Mouse (Mus musculus) lung, embryonic 15.5 days (tissue): ENCODE measurements around the gene Siglec1. TPM values are rescaled to one million over a fixed set of nuclear protein-coding genes. Genes with fewer than 3 reads are reported as not detected.
A peak's percentile ranks its signal among the peaks of the same experiment; 100 is the strongest.

Experiments
- ATAC-seq: fragments of 200-750 bp; cut with Nextera tagmentation; 2 replicates; pipeline ENCODE4 v1.8.0; 2017; ENCODE audit warnings: moderate number of reproducible peaks, borderline replicate concordance; ENCODE audit not compliant: low FRiP score, low TSS enrichment; ENCODE audit errors: extremely low read depth
- H3K27ac ChIP-seq: fragments of 300-500 bp; sonication (generic); 2 replicates; pipeline ENCODE4 v1.5.1; 2015; ENCODE audit warnings: moderate library complexity, mild to moderate bottlenecking, inconsistent platforms
- H3K27me3 ChIP-seq: fragments of 300-500 bp; sonication (generic); 2 replicates; pipeline ENCODE4 v1.6.1; 2015; ENCODE audit warnings: inconsistent platforms
- H3K36me3 ChIP-seq: fragments of 300-500 bp; sonication (generic); 2 replicates; pipeline ENCODE4 v1.6.1; 2015; ENCODE audit warnings: inconsistent platforms
- H3K4me1 ChIP-seq: fragments of 300-500 bp; sonication (generic); 2 replicates; pipeline ENCODE4 v1.6.1; 2015; ENCODE audit warnings: inconsistent platforms
- H3K4me2 ChIP-seq: fragments of 300-500 bp; sonication (generic); 2 replicates; pipeline ENCODE4 v1.6.1; 2015; ENCODE audit warnings: inconsistent platforms, mild to moderate bottlenecking, moderate library complexity
- H3K4me3 ChIP-seq: fragments of 300-500 bp; sonication (generic); 2 replicates; pipeline ENCODE4 v1.5.1; 2015; ENCODE audit warnings: mild to moderate bottlenecking, inconsistent platforms
- H3K9ac ChIP-seq: fragments of 300-500 bp; sonication (generic); 2 replicates; pipeline ENCODE4 v1.6.1; 2015; ENCODE audit warnings: inconsistent platforms
- H3K9me3 ChIP-seq: fragments of 300-500 bp; sonication (generic); 2 replicates; pipeline ENCODE4 v1.6.1; 2016; ENCODE audit warnings: inconsistent platforms
- WGBS: fragments of 180-500 bp; shearing (Covaris S2); methylation state at CpG from one replicate; pipeline ENCODE4 v1.1.7; 2015; 5-methylcytosine and 5-hydroxymethylcytosine counted together
- polyA plus RNA-seq: library from polyadenylated mRNA; unstranded; fragments of >200 nt; fragmentation: Nextera tagmentation; extraction: Ambion mirVana; gene quantifications from 2 replicates; pipeline ENCODE4 v1.2.1, GENCODE M21; 2015

Gene Siglec1
- polyA plus RNA-seq, 1 experiment from 2014 or later, result 0.47 TPM

GRCm38 (mm10) chr2:131094823-131095222, 8.3 kb upstream of the Siglec1 start:
- WGBS, result 0% methylated on average over 1 of the region's 1 CpGs
- Histone ChIP-seq H3K36me3 (no peaks in the 10 kb centered on the region), H3K9ac (no peak overlapping the region), H3K4me2 (no peak overlapping the region), H3K9me3 (no peaks in the 10 kb centered on the region), H3K4me1 (peaks cover 12% of the 10 kb centered on the region), H3K4me3 (no peak overlapping the region), H3K27ac (no peak overlapping the region), H3K27me3 (no peaks in the 10 kb centered on the region)
- ATAC-seq, result no peak

GRCm38 (mm10) chr2:131093577-131093976, 7.0 kb upstream of the Siglec1 start:
- WGBS, result 84% methylated on average over 5 of the region's 5 CpGs
- Histone ChIP-seq H3K4me3 (no peak overlapping the region), H3K4me2 (no peak overlapping the region), H3K27me3 (no peaks in the 10 kb centered on the region), H3K27ac (no peak overlapping the region), H3K9me3 (no peaks in the 10 kb centered on the region), H3K9ac (no peak overlapping the region), H3K4me1 (peaks cover 19% of the 10 kb centered on the region), H3K36me3 (no peaks in the 10 kb centered on the region)
- no peak for ATAC-seq

GRCm38 (mm10) chr2:131090852-131091251, 4.3 kb upstream of the Siglec1 start:
- H3K9ac ChIP-seq, result no peak overlapping the region
- no peak overlapping the region for H3K4me3 ChIP-seq
- no peaks in the 10 kb centered on the region for H3K9me3 ChIP-seq
- H3K36me3 ChIP-seq, result no peaks in the 10 kb centered on the region
- WGBS, result 40% methylated on average over 3 of the region's 3 CpGs
- H3K27ac ChIP-seq, result no peak overlapping the region
- no peaks in the 10 kb centered on the region for H3K27me3 ChIP-seq
- no peak overlapping the region for H3K4me2 ChIP-seq
- no peak for ATAC-seq
- H3K4me1 ChIP-seq, result peaks cover 10% of the 10 kb centered on the region

- H3K27me3 ChIP-seq, result no peaks in the 10 kb centered on the region
- no peak overlapping the region for H3K9ac ChIP-seq
- no peaks in the 10 kb centered on the region for H3K36me3 ChIP-seq
- no peak for ATAC-seq
- no peak overlapping the region for H3K27ac ChIP-seq
- H3K4me2 ChIP-seq, result no peak overlapping the region
- peaks cover 8% of the 10 kb centered on the region for H3K4me1 ChIP-seq
- no peak overlapping the region for H3K4me3 ChIP-seq
- WGBS, result 77% methylated on average over 1 of the region's 1 CpGs
- H3K9me3 ChIP-seq, result no peaks in the 10 kb centered on the region
Measured at GRCm38 (mm10) chr2:131089634-131090033, 3.1 kb upstream of the Siglec1 start.

GRCm38 (mm10) chr2:131088581-131088980, 2.0 kb upstream of the Siglec1 start:
- H3K4me2 ChIP-seq, result no peak overlapping the region
- H3K4me3 ChIP-seq, result no peak overlapping the region
- H3K9me3 ChIP-seq, result no peaks in the 10 kb centered on the region
- no peaks in the 10 kb centered on the region for H3K36me3 ChIP-seq
- 58% methylated on average over 4 of the region's 4 CpGs for WGBS
- ATAC-seq, result no peak
- H3K4me1 ChIP-seq, result peaks cover 8% of the 10 kb centered on the region
- H3K27ac ChIP-seq, result 0 out of 2 replicates have a peak overlapping the region, but pooled peaks have one; percentile 12
- no peaks in the 10 kb centered on the region for H3K27me3 ChIP-seq
- H3K9ac ChIP-seq, result no peak overlapping the region

GRCm38 (mm10) chr2:131084206-131084605, 2.4 kb downstream of the Siglec1 start:
- Histone ChIP-seq H3K27me3 (no peaks in the 10 kb centered on the region), H3K27ac (no peak overlapping the region), H3K4me3 (no peak overlapping the region), H3K36me3 (no peaks in the 10 kb centered on the region), H3K9ac (no peak overlapping the region), H3K4me2 (no peak overlapping the region), H3K4me1 (peaks cover 8% of the 10 kb centered on the region), H3K9me3 (no peaks in the 10 kb centered on the region)
- WGBS, result 78% methylated on average over 4 of the region's 4 CpGs
- no peak for ATAC-seq

DNA sequence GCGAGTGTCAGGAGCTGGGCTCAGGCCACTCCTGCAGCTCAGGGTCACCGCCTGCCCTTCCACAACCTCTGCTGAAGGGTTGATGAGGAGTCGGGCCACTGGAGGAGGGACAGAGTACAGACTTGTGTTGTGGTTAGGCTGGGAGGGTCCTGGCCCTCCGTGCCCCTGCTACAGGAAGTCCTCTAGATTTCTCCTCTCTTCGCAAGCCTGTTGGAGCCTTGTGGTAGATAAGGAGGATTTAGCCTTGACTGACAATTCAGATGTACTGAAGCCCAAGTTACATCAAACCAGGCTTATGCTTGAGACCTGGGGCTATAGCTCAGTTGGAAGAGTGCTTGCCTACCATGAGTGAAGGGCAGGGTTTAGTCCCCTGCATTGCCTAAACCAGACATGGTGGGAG, 6.1 kb downstream of the Siglec1 start:
- no peaks in the 10 kb centered on the region for H3K36me3 ChIP-seq
- no peak overlapping the region for H3K27ac ChIP-seq
- H3K4me1 ChIP-seq, result no peaks in the 10 kb centered on the region
- no peak overlapping the region for H3K4me3 ChIP-seq
- H3K9me3 ChIP-seq, result no peaks in the 10 kb centered on the region
- H3K27me3 ChIP-seq, result no peaks in the 10 kb centered on the region; the same call in 1 of the 2 replicates
- 61% methylated on average over 5 of the region's 5 CpGs for WGBS
- no peak for ATAC-seq
- H3K4me2 ChIP-seq, result no peak overlapping the region
- H3K9ac ChIP-seq, result no peak overlapping the region

GRCm38 (mm10) chr2:131072536-131072935, 14.0 kb downstream of the Siglec1 start:
- no peak for ATAC-seq

GRCm38 (mm10) chr2:131067481-131067880, 19.1 kb downstream of the Siglec1 start:
- no peak overlapping the region for H3K27ac ChIP-seq
- H3K36me3 ChIP-seq, result no peaks in the 10 kb centered on the region
- ATAC-seq, result no peak
- no peak overlapping the region for H3K9ac ChIP-seq
- peaks cover 13% of the 10 kb centered on the region for H3K4me1 ChIP-seq
- H3K4me2 ChIP-seq, result no peak overlapping the region
- 44% methylated on average over 6 of the region's 6 CpGs for WGBS
- no peaks in the 10 kb centered on the region for H3K9me3 ChIP-seq
- peaks cover 26% of the 10 kb centered on the region for H3K27me3 ChIP-seq
- no peak overlapping the region for H3K4me3 ChIP-seq

More at GRCm38 (mm10) chr2:131072536-131072935, 14.0 kb downstream of the Siglec1 start:
- Histone ChIP-seq H3K36me3 (no peaks in the 10 kb centered on the region), H3K9me3 (no peaks in the 10 kb centered on the region), H3K9ac (no peak overlapping the region), H3K27me3 (no peaks in the 10 kb centered on the region), H3K27ac (no peak overlapping the region), H3K4me3 (no peak overlapping the region), H3K4me2 (no peak overlapping the region), H3K4me1 (no peaks in the 10 kb centered on the region)
- 80% methylated on average over 10 of the region's 10 CpGs for WGBS

- Histone ChIP-seq H3K4me1 (peaks cover 13% of the 10 kb centered on the region), H3K9ac (no peak overlapping the region), H3K4me3 (no peak overlapping the region), H3K9me3 (no peaks in the 10 kb centered on the region), H3K4me2 (no peak overlapping the region), H3K27ac (no peak overlapping the region), H3K27me3 (peaks cover 29% of the 10 kb centered on the region), H3K36me3 (no peaks in the 10 kb centered on the region)
- no peak for ATAC-seq
- WGBS, result 50% methylated on average over 9 of the region's 9 CpGs
Measured at GRCm38 (mm10) chr2:131066342-131066741, 20.2 kb downstream of the Siglec1 start.

DNA sequence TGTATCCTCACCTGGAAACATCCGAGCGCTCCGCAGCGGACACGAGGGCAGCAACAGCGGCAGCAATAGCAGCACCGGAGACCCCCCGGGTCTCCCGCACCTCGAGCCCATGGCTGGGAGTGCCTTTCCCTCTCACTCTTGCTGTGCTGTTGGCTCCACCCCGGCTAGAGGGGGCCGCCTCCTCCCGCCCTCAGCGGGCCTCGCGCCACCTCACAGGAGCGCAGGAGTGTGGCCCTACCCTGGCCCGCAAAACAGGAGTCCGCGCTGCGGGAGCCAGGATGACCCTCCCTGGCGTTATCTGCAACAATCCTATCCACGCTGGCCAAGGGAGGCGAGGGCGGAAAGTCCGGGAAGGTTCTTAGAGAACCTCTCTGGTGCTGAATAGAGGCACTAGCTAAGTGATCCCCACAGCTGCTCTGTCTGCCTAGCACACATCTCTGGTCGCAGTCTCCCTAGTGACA, 23.1 kb downstream of the Siglec1 start, which contains the start of gene Adam33:
Adam33 (minus strand) TSS at position 411 of the 461 bp plus-strand sequence.
- no peaks in the 10 kb centered on the region for H3K9me3 ChIP-seq
- H3K4me3 ChIP-seq, result peak within 1 kb of the TSS; percentile 28
- H3K27ac ChIP-seq, result no peak within 1 kb of the TSS
- peak within 1 kb of the TSS; percentile 16; the same call in 1 of the 2 replicates for H3K9ac ChIP-seq
- 0 out of 2 replicates have a peak, but pooled peaks have one; percentile 36 for ATAC-seq
- 1% methylated on average over 21 of the region's 27 CpGs for WGBS
- H3K27me3 ChIP-seq, result peaks cover 29% of the 10 kb centered on the region
- peak within 1 kb of the TSS; percentile 64 for H3K4me2 ChIP-seq
- peaks cover 30% of the 10 kb centered on the region for H3K4me1 ChIP-seq
- H3K36me3 ChIP-seq, result no peaks in the 10 kb centered on the region

GRCm38 (mm10) chr2:131061607-131062006, 25.0 kb downstream of the Siglec1 start:
- Histone ChIP-seq H3K4me1 (peaks cover 28% of the 10 kb centered on the region), H3K4me3 (no peak overlapping the region), H3K36me3 (no peaks in the 10 kb centered on the region), H3K9ac (no peak overlapping the region), H3K27ac (no peak overlapping the region), H3K27me3 (peaks cover 29% of the 10 kb centered on the region), H3K9me3 (no peaks in the 10 kb centered on the region), H3K4me2 (no peak overlapping the region)
- WGBS, result 50% methylated on average over 5 of the region's 5 CpGs
- ATAC-seq, result no peak

GRCm38 (mm10) chr2:131060784-131061183, 25.8 kb downstream of the Siglec1 start:
- H3K36me3 ChIP-seq, result no peaks in the 10 kb centered on the region
- peaks cover 31% of the 10 kb centered on the region for H3K27me3 ChIP-seq
- no peak overlapping the region for H3K9ac ChIP-seq
- H3K4me1 ChIP-seq, result peaks cover 35% of the 10 kb centered on the region
- WGBS, result 68% methylated on average over 6 of the region's 6 CpGs
- ATAC-seq, result no peak
- no peak overlapping the region for H3K27ac ChIP-seq
- no peaks in the 10 kb centered on the region for H3K9me3 ChIP-seq
- H3K4me3 ChIP-seq, result no peak overlapping the region
- no peak overlapping the region for H3K4me2 ChIP-seq
